Mouse (Mus musculus) embryonic fibroblast, embryonic 13.5 days (primary cell): ENCODE measurements around the gene Fam120b.

Source experiments
- CTCF ChIP-seq: IDR thresholded peaks from 2 replicates; pipeline ENCODE4 v1.5.1; 2011; ENCODE audit warnings: mild to moderate bottlenecking, control low read depth, low read length, moderate library complexity, borderline replicate concordance; ENCODE audit not compliant: insufficient read depth
- POLR2A ChIP-seq: IDR thresholded peaks from 2 replicates; pipeline ENCODE4 v1.6.1; 2011; ENCODE audit warnings: low read depth, mild to moderate bottlenecking, control low read depth, low read length, moderate library complexity

DNA sequence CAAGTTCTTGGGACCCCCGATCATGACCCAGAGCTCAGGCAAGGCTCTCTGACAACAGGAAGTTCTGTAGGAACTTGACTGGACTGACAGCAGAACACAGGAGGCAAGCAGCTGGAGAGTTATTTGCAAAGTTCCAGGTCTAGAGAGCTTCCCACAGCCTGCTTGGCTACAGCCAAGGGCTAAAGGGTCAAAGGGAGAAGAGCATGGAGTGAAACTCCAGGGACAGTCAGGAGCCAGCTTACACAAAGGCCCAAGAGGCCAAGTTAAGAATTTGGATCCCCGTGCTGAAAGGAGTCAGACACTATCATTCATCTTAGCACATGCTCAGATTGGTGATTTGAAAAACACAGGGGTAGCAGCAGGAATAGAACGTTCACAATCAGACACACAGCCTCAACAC lies 32.3 kb upstream of the Fam120b start:
- no peak for TF ChIP-seq CTCF
- no peak for TF ChIP-seq POLR2A
